Mouse (Mus musculus) intestine, postnatal 0 days (tissue): ENCODE measurements around the gene Foxn2. TPM values are rescaled to one million over a fixed set of nuclear protein-coding genes. Genes with fewer than 3 reads are reported as not detected.

Source experiments
- ATAC-seq: fragments of 200-750 bp; cut with Nextera tagmentation; 2 replicates; pipeline ENCODE4 v1.8.0; 2017; ENCODE audit warnings: mild to moderate bottlenecking, moderate TSS enrichment, moderate library complexity
- H3K27ac ChIP-seq: fragments of 300-500 bp; sonication (generic); 2 replicates; pipeline ENCODE4 v1.5.1; 2014; ENCODE audit warnings: mild to moderate bottlenecking, low read depth, low read length, moderate library complexity
- H3K27me3 ChIP-seq: fragments of 300-500 bp; sonication (generic); replicated peaks from 2 replicates; pipeline ENCODE4 v1.6.1; 2014; ENCODE audit warnings: low read length, mixed read lengths; ENCODE audit not compliant: control insufficient read depth, insufficient read depth
- H3K36me3 ChIP-seq: fragments of 300-500 bp; sonication (generic); 2 replicates; pipeline ENCODE4 v1.6.1; 2014; ENCODE audit warnings: mild to moderate bottlenecking, moderate library complexity; ENCODE audit not compliant: control insufficient read depth, insufficient read depth
- H3K4me1 ChIP-seq: fragments of 300-500 bp; sonication (generic); replicated peaks from 2 replicates; pipeline ENCODE4 v1.6.1; 2014; ENCODE audit warnings: antibody characterized with exemption, low read length, mixed read lengths; ENCODE audit not compliant: control insufficient read depth, insufficient read depth
- H3K4me2 ChIP-seq: fragments of 300-500 bp; sonication (generic); replicated peaks from 2 replicates; pipeline ENCODE4 v1.6.1; 2014; ENCODE audit warnings: low read depth, mild to moderate bottlenecking, moderate library complexity
- H3K4me3 ChIP-seq: fragments of 300-500 bp; sonication (generic); 2 replicates; pipeline ENCODE4 v1.5.1; 2014; ENCODE audit warnings: low read depth, low read length
- H3K9ac ChIP-seq: fragments of 300-500 bp; sonication (generic); 2 replicates; pipeline ENCODE4 v1.6.1; 2014; ENCODE audit warnings: mild to moderate bottlenecking, low read depth, low read length
- H3K9me3 ChIP-seq: fragments of 300-500 bp; sonication (generic); 2 replicates; pipeline ENCODE4 v1.6.1; 2016; ENCODE audit warnings: mixed run types; ENCODE audit not compliant: control insufficient read depth
- CTCF ChIP-seq: sonication (generic); IDR thresholded peaks from 2 replicates; pipeline ENCODE4 v1.5.1; 2016; ENCODE audit warnings: low read depth, mild to moderate bottlenecking, control low read depth, antibody characterized with exemption, moderate library complexity
- WGBS: fragments of 180-500 bp; shearing (Covaris S2); extraction: QIAGEN DNeasy Blood & Tissue Kit; methylation state at CpG from one replicate; pipeline ENCODE4 v1.1.7; 2014; 5-methylcytosine and 5-hydroxymethylcytosine counted together
- polyA plus RNA-seq: library from polyadenylated mRNA; unstranded; fragments of >200 nt; fragmentation: Nextera tagmentation; extraction: Ambion mirVana; gene quantifications from 2 replicates; pipeline ENCODE4 v1.2.1, GENCODE M21; 2015

Gene Foxn2
- polyA plus RNA-seq, 1 experiment from 2014 or later = 11.4 TPM

DNA sequence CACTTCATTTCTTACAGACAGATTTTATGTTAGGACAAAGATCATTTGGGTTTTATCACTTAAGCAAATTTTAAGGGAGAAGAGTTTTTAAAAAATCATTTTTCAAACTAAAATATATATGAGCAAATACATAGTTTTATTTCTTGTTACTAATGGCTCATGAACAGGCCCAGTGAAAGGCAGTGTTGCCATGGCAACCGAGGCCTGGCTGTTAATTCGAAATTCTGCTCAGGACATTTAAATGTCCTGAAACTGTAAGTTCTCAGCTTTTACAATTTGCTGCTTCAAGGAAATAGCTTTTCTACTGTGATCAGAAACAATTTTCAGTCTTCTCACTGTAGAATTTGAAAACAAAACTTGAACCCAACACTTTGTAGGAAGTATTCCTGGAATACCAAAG, 33.3 kb downstream of the Foxn2 start:
- Histone ChIP-seq H3K9me3 (no peaks in the 10 kb centered on the region), H3K36me3 (peaks cover 9% of the 10 kb centered on the region; the same call in 1 of the 2 replicates), H3K4me1 (no peaks in the 10 kb centered on the region), H3K27me3 (no peaks in the 10 kb centered on the region), H3K4me3 (no peak overlapping the region), H3K9ac (no peak overlapping the region), H3K4me2 (no peak overlapping the region), H3K27ac (no peak overlapping the region)
- no peak for ATAC-seq
- 59% methylated on average over 2 of the region's 2 CpGs for WGBS
- TF ChIP-seq CTCF = no peak

DNA sequence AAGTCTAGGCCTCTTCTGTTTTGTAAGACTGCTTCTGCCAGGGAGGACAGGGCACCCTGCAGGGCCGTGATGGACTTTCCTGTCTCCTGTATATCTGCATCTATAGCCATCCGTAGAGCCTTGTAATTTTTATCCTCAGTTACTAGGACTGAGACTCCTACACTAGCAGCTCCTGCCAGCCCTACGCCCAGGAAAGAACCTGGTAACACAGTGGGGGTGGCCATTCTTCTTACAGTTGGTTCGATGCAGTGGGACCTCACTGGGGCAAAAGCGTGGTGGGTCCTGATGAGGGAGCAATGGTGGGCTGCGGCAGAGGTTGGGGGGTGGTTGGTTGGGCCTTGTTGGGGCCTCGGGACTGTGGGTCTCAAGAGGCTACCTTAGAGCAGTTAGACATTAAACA, 36.7 kb downstream of the Foxn2 start:
- H3K4me3 ChIP-seq = no peak overlapping the region
- 95% methylated on average over 7 of the region's 7 CpGs for WGBS

DNA sequence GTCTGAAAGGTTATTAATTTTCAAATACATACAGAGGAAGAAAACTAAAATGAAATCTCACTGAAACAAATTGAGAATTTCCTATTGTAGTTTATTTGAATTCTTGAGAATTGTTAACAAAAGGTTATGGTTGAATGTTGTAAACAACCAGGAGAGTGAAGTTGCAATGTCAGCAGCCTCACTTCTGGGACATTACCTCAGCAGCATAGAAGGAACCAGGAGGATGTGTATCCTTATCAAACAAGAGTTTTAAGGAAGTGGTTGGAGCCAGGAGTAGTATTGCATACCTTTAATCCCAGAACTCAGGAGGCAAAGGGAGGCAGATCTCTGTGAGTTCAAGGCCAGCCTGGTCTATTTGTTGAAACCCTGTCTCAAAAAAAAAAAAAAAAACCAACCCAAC, 37.2 kb downstream of the Foxn2 start:
- Histone ChIP-seq H3K4me1 (no peaks in the 10 kb centered on the region), H3K9ac (no peak overlapping the region), H3K9me3 (no peaks in the 10 kb centered on the region), H3K27me3 (no peaks in the 10 kb centered on the region), H3K36me3 (peaks cover 5% of the 10 kb centered on the region; the same call in 1 of the 2 replicates), H3K4me3 (no peak overlapping the region), H3K4me2 (no peak overlapping the region), H3K27ac (no peak overlapping the region)
- ATAC-seq = no peak
- TF ChIP-seq CTCF = no peak

More for the DNA sequence above, 36.7 kb downstream of the Foxn2 start:
- TF ChIP-seq CTCF = no peak
- ATAC-seq = no peak
- H3K9me3 ChIP-seq = no peaks in the 10 kb centered on the region
- H3K4me1 ChIP-seq = no peaks in the 10 kb centered on the region
- H3K4me2 ChIP-seq = no peak overlapping the region
- peaks cover 5% of the 10 kb centered on the region; the same call in 1 of the 2 replicates for H3K36me3 ChIP-seq
- no peaks in the 10 kb centered on the region for H3K27me3 ChIP-seq
- no peak overlapping the region for H3K27ac ChIP-seq
- H3K9ac ChIP-seq = no peak overlapping the region

- Histone ChIP-seq H3K36me3 (peaks cover 5% of the 10 kb centered on the region; the same call in 1 of the 2 replicates), H3K4me3 (no peak overlapping the region), H3K9ac (no peak overlapping the region), H3K9me3 (no peaks in the 10 kb centered on the region), H3K27ac (no peak overlapping the region), H3K4me2 (no peak overlapping the region), H3K27me3 (no peaks in the 10 kb centered on the region), H3K4me1 (no peaks in the 10 kb centered on the region)
- no peak for TF ChIP-seq CTCF
- 68% methylated on average over 13 of the region's 13 CpGs for WGBS
- no peak for ATAC-seq
Measured at GRCm38 (mm10) chr17:88479040-88479439, 38.5 kb downstream of the Foxn2 start.

GRCm38 (mm10) chr17:88480369-88480768, 39.9 kb downstream of the Foxn2 start:
- Histone ChIP-seq H3K9me3 (no peaks in the 10 kb centered on the region), H3K4me1 (no peaks in the 10 kb centered on the region), H3K36me3 (peaks cover 5% of the 10 kb centered on the region; the same call in 1 of the 2 replicates), H3K4me2 (no peak overlapping the region), H3K27me3 (no peaks in the 10 kb centered on the region), H3K27ac (no peak overlapping the region), H3K4me3 (no peak overlapping the region), H3K9ac (no peak overlapping the region)
- WGBS = 80% methylated on average over 10 of the region's 10 CpGs
- ATAC-seq = no peak
- no peak for TF ChIP-seq CTCF

- no peak overlapping the region for H3K9ac ChIP-seq
- no peak for TF ChIP-seq CTCF
- H3K4me1 ChIP-seq = no peaks in the 10 kb centered on the region
- no peak overlapping the region for H3K4me3 ChIP-seq
- 89% methylated on average over 2 of the region's 2 CpGs for WGBS
- peaks cover 5% of the 10 kb centered on the region; the same call in 1 of the 2 replicates for H3K36me3 ChIP-seq
- ATAC-seq = no peak
- no peak overlapping the region for H3K4me2 ChIP-seq
- H3K27ac ChIP-seq = no peak overlapping the region
- H3K9me3 ChIP-seq = no peaks in the 10 kb centered on the region
- H3K27me3 ChIP-seq = no peaks in the 10 kb centered on the region
Measured at GRCm38 (mm10) chr17:88481062-88481461, 40.6 kb downstream of the Foxn2 start.

DNA sequence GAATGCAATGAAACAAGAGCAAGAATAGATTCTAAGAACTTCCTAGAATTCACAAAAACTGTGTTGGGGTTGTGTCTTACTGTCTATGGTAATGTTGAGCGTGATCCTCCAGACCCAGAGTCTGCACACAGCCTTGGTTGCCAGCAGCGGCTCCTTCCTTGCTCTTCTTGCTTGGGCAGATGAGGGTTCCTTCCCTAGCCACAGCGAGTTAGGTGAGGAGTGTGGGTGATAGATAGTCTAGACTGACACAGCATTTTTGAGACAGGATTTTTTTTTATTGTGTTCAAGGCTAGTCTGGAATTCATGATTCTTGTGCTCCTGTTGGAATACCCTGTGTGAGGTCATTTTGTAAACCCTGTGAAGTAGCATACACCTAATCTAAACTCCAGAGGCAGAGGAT, 41.1 kb downstream of the Foxn2 start:
- no peak overlapping the region for H3K9ac ChIP-seq
- no peaks in the 10 kb centered on the region for H3K4me1 ChIP-seq
- H3K27me3 ChIP-seq = no peaks in the 10 kb centered on the region
- no peak for TF ChIP-seq CTCF
- no peak for ATAC-seq
- 87% methylated on average over 3 of the region's 3 CpGs for WGBS
- H3K9me3 ChIP-seq = no peaks in the 10 kb centered on the region
- no peak overlapping the region for H3K4me2 ChIP-seq
- H3K36me3 ChIP-seq = peaks cover 10% of the 10 kb centered on the region; the same call in 1 of the 2 replicates
- no peak overlapping the region for H3K27ac ChIP-seq
- H3K4me3 ChIP-seq = no peak overlapping the region
